Mouse (Mus musculus): ENCODE measurements around the gene Akr7a5.

DNA sequence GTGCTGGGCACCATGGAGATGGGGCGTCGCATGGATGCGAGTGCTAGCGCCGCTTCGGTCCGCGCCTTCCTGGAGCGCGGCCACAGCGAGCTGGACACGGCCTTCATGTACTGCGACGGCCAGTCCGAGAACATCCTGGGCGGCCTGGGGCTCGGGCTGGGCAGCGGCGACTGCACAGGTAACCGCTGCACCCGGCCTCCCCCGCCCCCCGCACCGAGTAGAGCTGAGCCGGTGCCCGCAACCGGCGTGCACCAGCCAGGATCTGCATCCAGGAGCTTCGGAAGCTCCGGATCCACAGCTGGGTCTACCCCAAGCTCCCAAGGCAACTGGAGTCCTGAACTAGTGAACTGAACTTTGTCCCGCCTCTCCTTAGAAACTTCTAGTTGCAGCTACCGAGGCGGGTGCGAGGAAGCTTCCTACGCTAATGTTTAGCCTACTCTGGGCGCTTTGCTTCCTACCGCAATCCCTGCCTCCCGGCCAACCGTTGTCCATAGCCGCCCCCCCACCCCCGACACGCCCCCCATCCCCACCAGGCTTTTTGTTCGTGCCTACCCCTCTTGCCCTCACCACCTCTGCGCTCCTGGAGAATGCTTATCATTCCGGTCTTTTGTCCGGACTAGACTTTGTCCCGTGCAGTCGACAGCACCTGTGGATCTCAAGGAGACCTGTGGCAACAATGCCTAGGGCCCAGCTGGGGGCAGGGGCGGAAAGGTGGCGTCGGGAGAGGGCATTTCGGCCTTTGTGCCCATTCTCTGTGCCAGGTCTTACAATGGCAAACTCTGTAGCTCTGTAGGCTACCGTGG lies 556 bp downstream of the Akr7a5 start:
- TF ChIP-seq POLR2A (IDR thresholded peaks at IDR 0.05; ENCODE audit: low read depth, low read length) (no peak), CTCF (conservative IDR thresholded peaks at IDR 0.05; ENCODE audit: insufficient read depth, insufficient read length, low read depth, low read length) (no peak)
